Mouse (Mus musculus) C2C12 (cell line): ENCODE results near the gene Tmem196. TPM values are rescaled to one million over a fixed set of nuclear protein-coding genes. Genes with fewer than 3 reads are reported as not detected.
"Not testable (repeated sequence)": the region's sequence is repeated elsewhere in the genome, so short reads cannot be mapped to it uniquely, and the experiment has no call there.

Experiments
- H3K27me3 ChIP-seq: one replicate; pipeline ENCODE4 v1.6.1; 2011; ENCODE audit not compliant: control insufficient read depth, insufficient read depth, insufficient read length
- H3K36me3 ChIP-seq: one replicate; pipeline ENCODE4 v1.6.1; 2011; ENCODE audit not compliant: control insufficient read depth, insufficient read depth
- H3K4me3 ChIP-seq: one replicate; pipeline ENCODE4 v1.5.1; 2011; ENCODE audit warnings: mild to moderate bottlenecking, control low read depth; ENCODE audit not compliant: poor library complexity, insufficient read depth, severe bottlenecking
- H3K79me2 ChIP-seq: one replicate; pipeline ENCODE4 v1.6.1; 2011; ENCODE audit not compliant: control insufficient read depth, insufficient read depth
- H3K79me3 ChIP-seq: one replicate; pipeline ENCODE4 v1.6.1; 2011; ENCODE audit warnings: low read depth, control low read depth
- H3ac ChIP-seq: one replicate; pipeline ENCODE3; 2011; ENCODE audit warnings: low read depth; ENCODE audit not compliant: control insufficient read depth, insufficient read length
- CEBPB ChIP-seq: IDR thresholded peaks from one replicate; pipeline ENCODE4 v1.6.1; 2011; ENCODE audit warnings: low read depth, mild to moderate bottlenecking, control low read depth, moderate library complexity
- CTCF ChIP-seq: IDR thresholded peaks from one replicate; pipeline ENCODE4 v1.5.1; 2011; ENCODE audit not compliant: control insufficient read depth, insufficient read depth, insufficient read length
- FOSL1 ChIP-seq: IDR thresholded peaks from one replicate; pipeline ENCODE4 v1.8.0; 2011; ENCODE audit warnings: mild to moderate bottlenecking, low read length; ENCODE audit not compliant: poor library complexity, insufficient read depth, severe bottlenecking
- MAX ChIP-seq: IDR thresholded peaks from one replicate; pipeline ENCODE4 v1.6.1; 2011; ENCODE audit warnings: mild to moderate bottlenecking, control low read depth
- MYOD1 ChIP-seq: IDR thresholded peaks from one replicate; pipeline ENCODE4 v1.6.1; 2011; ENCODE audit warnings: low read depth; ENCODE audit not compliant: control insufficient read depth, insufficient read length
- MYOG ChIP-seq: IDR thresholded peaks from one replicate; pipeline ENCODE4 v1.6.1; 2011; ENCODE audit not compliant: control insufficient read depth, insufficient read length; ENCODE audit errors: extremely low read depth
- USF1 ChIP-seq: IDR thresholded peaks from one replicate; pipeline ENCODE4 v1.6.1; 2011; ENCODE audit warnings: low read depth, mild to moderate bottlenecking, control low read depth, moderate library complexity
- polyA plus RNA-seq: library from polyadenylated mRNA; unstranded; fragments of >200 nt; fragmentation: generic; extraction: Trizol; gene quantifications from one replicate; pipeline ENCODE4 v1.2.1, GENCODE M21; 2012; ENCODE audit warnings: missing spikeins

The Tmem196 gene
- polyA plus RNA-seq, 1 experiment = not detected

- H3K79me2 ChIP-seq = no peaks in the 10 kb centered on the region
- no peak overlapping the region for H3K4me3 ChIP-seq
- no peaks in the 10 kb centered on the region for H3K27me3 ChIP-seq
- H3K79me3 ChIP-seq = no peaks in the 10 kb centered on the region
- TF ChIP-seq CEBPB (no peak), MYOD1 (no peak), CTCF (peak; percentile 16), MYOG (no peak)
- no peak overlapping the region for H3ac ChIP-seq
- H3K36me3 ChIP-seq = no peaks in the 10 kb centered on the region
Observed at GRCm38 (mm10) chr12:119981731-119982130, 36.1 kb downstream of the Tmem196 start.

DNA sequence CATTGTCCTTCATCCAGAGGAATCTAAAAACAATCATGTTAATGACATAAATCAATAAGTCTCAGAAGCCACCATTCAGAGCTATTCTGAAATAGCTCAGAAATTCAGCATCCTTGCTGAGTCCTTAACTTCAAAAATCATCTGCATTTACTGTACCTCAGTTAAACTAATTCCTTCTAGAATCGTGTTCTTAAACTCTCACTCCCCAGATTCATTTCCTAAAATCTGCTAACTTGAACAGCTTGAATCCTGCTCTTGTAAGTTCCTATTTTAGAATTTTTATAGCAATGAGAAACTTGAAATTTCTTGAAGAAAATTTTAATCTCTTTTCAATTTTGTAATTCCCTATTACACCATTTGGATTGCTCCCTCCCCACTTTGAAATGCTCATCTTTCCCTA, 52.6 kb downstream of the Tmem196 start:
- H3K79me2 ChIP-seq = no peaks in the 10 kb centered on the region
- no peak for TF ChIP-seq CTCF
- no peak for TF ChIP-seq MAX
- TF ChIP-seq MYOG = no peak
- no peak for TF ChIP-seq CEBPB
- no peak for TF ChIP-seq MYOD1
- TF ChIP-seq USF1 = no peak
- no peak for TF ChIP-seq FOSL1
- H3K36me3 ChIP-seq = no peaks in the 10 kb centered on the region
- H3K27me3 ChIP-seq = no peaks in the 10 kb centered on the region
- H3ac ChIP-seq = no peak overlapping the region
- H3K79me3 ChIP-seq = no peaks in the 10 kb centered on the region
- H3K4me3 ChIP-seq = no peak overlapping the region

- Histone ChIP-seq H3ac (no peak overlapping the region), H3K4me3 (no peak overlapping the region), H3K27me3 (no peaks in the 10 kb centered on the region), H3K79me3 (no peaks in the 10 kb centered on the region), H3K79me2 (no peaks in the 10 kb centered on the region), H3K36me3 (no peaks in the 10 kb centered on the region)
- TF ChIP-seq MYOD1 (no peak), USF1 (no peak)
Observed at GRCm38 (mm10) chr12:120004280-120004679, 58.7 kb downstream of the Tmem196 start.

- no peaks in the 10 kb centered on the region for H3K79me2 ChIP-seq
- H3ac ChIP-seq = no peak overlapping the region
- H3K27me3 ChIP-seq = no peaks in the 10 kb centered on the region
- H3K79me3 ChIP-seq = no peaks in the 10 kb centered on the region
- no peak overlapping the region for H3K4me3 ChIP-seq
- no peak for TF ChIP-seq MAX
- no peak for TF ChIP-seq CEBPB
- TF ChIP-seq CTCF = no peak
- no peak for TF ChIP-seq MYOG
- no peak for TF ChIP-seq MYOD1
- H3K36me3 ChIP-seq = no peaks in the 10 kb centered on the region
Observed at GRCm38 (mm10) chr12:120014768-120015167, 69.1 kb downstream of the Tmem196 start.

- Histone ChIP-seq H3K27me3 (no peaks in the 10 kb centered on the region), H3K79me2 (no peaks in the 10 kb centered on the region), H3ac (no peak overlapping the region), H3K4me3 (no peak overlapping the region), H3K36me3 (no peaks in the 10 kb centered on the region), H3K79me3 (no peaks in the 10 kb centered on the region)
- TF ChIP-seq MYOD1 (no peak), CEBPB (no peak), USF1 (no peak), MAX (no peak), CTCF (no peak), FOSL1 (no peak), MYOG (no peak)
Observed at GRCm38 (mm10) chr12:120015201-120015600, 69.6 kb downstream of the Tmem196 start.

- not testable (repeated sequence) for H3K36me3 ChIP-seq, H3K27me3 ChIP-seq, H3ac ChIP-seq, H3K79me2 ChIP-seq, H3K4me3 ChIP-seq, H3K79me3 ChIP-seq
- TF ChIP-seq USF1 (peak; percentile 65), MAX (peak; percentile 61)
Observed at GRCm38 (mm10) chr12:120028089-120028959, 82.7 kb downstream of the Tmem196 start.
